Mouse (Mus musculus): ENCODE results near the gene Tbx4. TPM values are rescaled to one million over a fixed set of nuclear protein-coding genes. Genes with fewer than 3 reads are reported as not detected.
A peak's percentile ranks its signal among the peaks of the same experiment; 100 is the strongest.

The Tbx4 gene
- polyA plus RNA-seq, 1 experiment from 2014 or later: 0.08 TPM

GRCm38 (mm10) chr11:85846509-85846908 is 39.7 kb upstream of the Tbx4 start:
- peaks cover 31% of the 10 kb centered on the region for H3K27me3 ChIP-seq (ENCODE audit: control insufficient read depth, insufficient read depth, low read length)
- H3K9me3 ChIP-seq (ENCODE audit: control insufficient read depth, low read length): no peaks in the 10 kb centered on the region
- no peak overlapping the region for H3K9ac ChIP-seq (ENCODE audit: low read depth, low read length)
- no peaks in the 10 kb centered on the region for H3K36me3 ChIP-seq (ENCODE audit: control insufficient read depth, insufficient read depth, low read length)
- peaks cover 5% of the 10 kb centered on the region; the same call in 1 of the 2 replicates for H3K4me1 ChIP-seq (replicated peaks; ENCODE audit: control insufficient read depth, insufficient read depth, low read length)
- 41% methylated on average over 4 of the region's 4 CpGs for whole genome bisulfite sequencing
- no peak overlapping the region for H3K4me3 ChIP-seq (ENCODE audit: low read depth, low read length)
- ATAC-seq (ENCODE audit: low FRiP score): no peak
- H3K4me2 ChIP-seq (replicated peaks; ENCODE audit: low read depth, low read length): no peak overlapping the region
- DNase-seq (ENCODE audit: low spot score): no peak
- no peak overlapping the region for H3K27ac ChIP-seq (ENCODE audit: low read depth, low read length)

- Histone ChIP-seq H3K4me3 (ENCODE audit: low read depth, low read length) (peak overlapping the region; percentile 22), H3K9ac (ENCODE audit: low read depth, low read length) (peak overlapping the region; percentile 27; the same call in 1 of the 2 replicates), H3K27ac (ENCODE audit: low read depth, low read length) (no peak overlapping the region), H3K4me1 (replicated peaks; ENCODE audit: control insufficient read depth, insufficient read depth, low read length) (no peaks in the 10 kb centered on the region), H3K9me3 (ENCODE audit: control insufficient read depth, low read length) (no peaks in the 10 kb centered on the region), H3K4me2 (replicated peaks; ENCODE audit: low read depth, low read length) (peak overlapping the region; percentile 41), H3K36me3 (ENCODE audit: control insufficient read depth, insufficient read depth, low read length) (no peaks in the 10 kb centered on the region), H3K27me3 (ENCODE audit: control insufficient read depth, insufficient read depth, low read length) (peaks cover 13% of the 10 kb centered on the region)
- WGBS: 3% methylated on average over 21 of the region's 21 CpGs
- ATAC-seq (ENCODE audit: low FRiP score) (peak; percentile 63), DNase-seq (ENCODE audit: low spot score) (peak; percentile 88)
Measured at GRCm38 (mm10) chr11:85849037-85849436, 37.2 kb upstream of the Tbx4 start.

- Histone ChIP-seq H3K9me3 (ENCODE audit: control insufficient read depth, low read length) (no peaks in the 10 kb centered on the region), H3K36me3 (ENCODE audit: control insufficient read depth, insufficient read depth, low read length) (no peaks in the 10 kb centered on the region), H3K9ac (ENCODE audit: low read depth, low read length) (no peak within 1 kb of the TSS), H3K4me3 (ENCODE audit: low read depth, low read length) (no peak within 1 kb of the TSS), H3K4me2 (replicated peaks; ENCODE audit: low read depth, low read length) (no peak within 1 kb of the TSS), H3K4me1 (replicated peaks; ENCODE audit: control insufficient read depth, insufficient read depth, low read length) (no peaks in the 10 kb centered on the region), H3K27me3 (ENCODE audit: control insufficient read depth, insufficient read depth, low read length) (peaks cover 9% of the 10 kb centered on the region), H3K27ac (ENCODE audit: low read depth, low read length) (no peak within 1 kb of the TSS)
- no peak for DNase-seq (ENCODE audit: low spot score)
- 86% methylated on average over 6 of the region's 6 CpGs for WGBS
- no peak for ATAC-seq (ENCODE audit: low FRiP score)
Measured at GRCm38 (mm10) chr11:85850233-85850632, 36.0 kb upstream of the Tbx4 start, which contains the start of gene Gm11444. Gm11444 (minus strand) TSS chr11:85850333.

GRCm38 (mm10) chr11:85850758-85851157 is 35.5 kb upstream of the Tbx4 start:
- Histone ChIP-seq H3K27me3 (ENCODE audit: control insufficient read depth, insufficient read depth, low read length) (peaks cover 6% of the 10 kb centered on the region), H3K9ac (ENCODE audit: low read depth, low read length) (no peak overlapping the region), H3K4me1 (replicated peaks; ENCODE audit: control insufficient read depth, insufficient read depth, low read length) (no peaks in the 10 kb centered on the region), H3K4me3 (ENCODE audit: low read depth, low read length) (no peak overlapping the region), H3K27ac (ENCODE audit: low read depth, low read length) (no peak overlapping the region), H3K36me3 (ENCODE audit: control insufficient read depth, insufficient read depth, low read length) (no peaks in the 10 kb centered on the region), H3K9me3 (ENCODE audit: control insufficient read depth, low read length) (no peaks in the 10 kb centered on the region), H3K4me2 (replicated peaks; ENCODE audit: low read depth, low read length) (no peak overlapping the region)
- DNase-seq (ENCODE audit: low spot score) (peak; percentile 43), ATAC-seq (ENCODE audit: low FRiP score) (no peak)
- 32% methylated on average over 6 of the region's 6 CpGs for WGBS

- no peak overlapping the region; the same call in 1 of the 2 replicates for H3K4me2 ChIP-seq (replicated peaks; ENCODE audit: low read depth, low read length)
- H3K27ac ChIP-seq (ENCODE audit: low read depth, low read length): no peak overlapping the region
- 20% methylated on average over 6 of the region's 6 CpGs for WGBS
Measured at GRCm38 (mm10) chr11:85857997-85858698, 28.1 kb upstream of the Tbx4 start.

GRCm38 (mm10) chr11:85864363-85864762 is 21.9 kb upstream of the Tbx4 start:
- ATAC-seq (ENCODE audit: low FRiP score): no peak
- Histone ChIP-seq H3K9me3 (ENCODE audit: control insufficient read depth, low read length) (no peaks in the 10 kb centered on the region), H3K27me3 (ENCODE audit: control insufficient read depth, insufficient read depth, low read length) (no peaks in the 10 kb centered on the region), H3K27ac (ENCODE audit: low read depth, low read length) (no peak overlapping the region), H3K4me2 (replicated peaks; ENCODE audit: low read depth, low read length) (no peak overlapping the region), H3K4me3 (ENCODE audit: low read depth, low read length) (no peak overlapping the region), H3K4me1 (replicated peaks; ENCODE audit: control insufficient read depth, insufficient read depth, low read length) (no peaks in the 10 kb centered on the region), H3K9ac (ENCODE audit: low read depth, low read length) (no peak overlapping the region), H3K36me3 (ENCODE audit: control insufficient read depth, insufficient read depth, low read length) (no peaks in the 10 kb centered on the region)
- WGBS: 37% methylated on average over 7 of the region's 7 CpGs
- no peak for DNase-seq (ENCODE audit: low spot score)

More at GRCm38 (mm10) chr11:85857997-85858698, 28.1 kb upstream of the Tbx4 start:
- no peaks in the 10 kb centered on the region for H3K36me3 ChIP-seq (ENCODE audit: control insufficient read depth, insufficient read depth, low read length)
- no peaks in the 10 kb centered on the region for H3K9me3 ChIP-seq (ENCODE audit: control insufficient read depth, low read length)
- 0 out of 2 replicates have a peak overlapping the region, but pooled peaks have one; percentile 11 for H3K9ac ChIP-seq (ENCODE audit: low read depth, low read length)
- ATAC-seq (ENCODE audit: low FRiP score) (peak; percentile 73), DNase-seq (ENCODE audit: low spot score) (peak; percentile 68)
- H3K27me3 ChIP-seq (ENCODE audit: control insufficient read depth, insufficient read depth, low read length): 0 out of 2 replicates have a peak, but pooled peaks cover 2% of the 10 kb centered on the region
- no peaks in the 10 kb centered on the region; the same call in 1 of the 2 replicates for H3K4me1 ChIP-seq (replicated peaks; ENCODE audit: control insufficient read depth, insufficient read depth, low read length)
- no peak overlapping the region for H3K4me3 ChIP-seq (ENCODE audit: low read depth, low read length)

- Histone ChIP-seq H3K4me1 (replicated peaks; ENCODE audit: control insufficient read depth, insufficient read depth, low read length) (no peaks in the 10 kb centered on the region), H3K36me3 (ENCODE audit: control insufficient read depth, insufficient read depth, low read length) (no peaks in the 10 kb centered on the region), H3K4me2 (replicated peaks; ENCODE audit: low read depth, low read length) (no peak overlapping the region), H3K9ac (ENCODE audit: low read depth, low read length) (no peak overlapping the region), H3K27ac (ENCODE audit: low read depth, low read length) (no peak overlapping the region), H3K9me3 (ENCODE audit: control insufficient read depth, low read length) (no peaks in the 10 kb centered on the region), H3K4me3 (ENCODE audit: low read depth, low read length) (no peak overlapping the region), H3K27me3 (ENCODE audit: control insufficient read depth, insufficient read depth, low read length) (no peaks in the 10 kb centered on the region)
- DNase-seq (ENCODE audit: low spot score) (no peak), ATAC-seq (ENCODE audit: low FRiP score) (no peak)
- 59% methylated on average over 24 of the region's 24 CpGs for WGBS
Measured at GRCm38 (mm10) chr11:85876059-85876788, 10.0 kb upstream of the Tbx4 start.

- Histone ChIP-seq H3K27ac (ENCODE audit: low read depth, low read length) (no peak overlapping the region), H3K4me3 (ENCODE audit: low read depth, low read length) (no peak overlapping the region), H3K4me1 (replicated peaks; ENCODE audit: control insufficient read depth, insufficient read depth, low read length) (peaks cover 4% of the 10 kb centered on the region; the same call in 1 of the 2 replicates), H3K4me2 (replicated peaks; ENCODE audit: low read depth, low read length) (no peak overlapping the region), H3K36me3 (ENCODE audit: control insufficient read depth, insufficient read depth, low read length) (no peaks in the 10 kb centered on the region), H3K27me3 (ENCODE audit: control insufficient read depth, insufficient read depth, low read length) (peaks cover 42% of the 10 kb centered on the region), H3K9ac (ENCODE audit: low read depth, low read length) (no peak overlapping the region), H3K9me3 (ENCODE audit: control insufficient read depth, low read length) (no peaks in the 10 kb centered on the region)
- no peak for DNase-seq (ENCODE audit: low spot score)
- ATAC-seq (ENCODE audit: low FRiP score): no peak
- WGBS: 38% methylated on average over 4 of the region's 4 CpGs
Measured at GRCm38 (mm10) chr11:85884498-85884897, 1.7 kb upstream of the Tbx4 start.
